Mouse (Mus musculus) right cerebral cortex, postnatal 25 days (tissue): ENCODE results near the gene Epas1.
A peak's percentile ranks its signal among the peaks of the same experiment; 100 is the strongest.

Source experiments
- DNase-seq: peaks from one replicate; pipeline ENCODE4 v3.0.0; 2022

Epas1 gene

DNA sequence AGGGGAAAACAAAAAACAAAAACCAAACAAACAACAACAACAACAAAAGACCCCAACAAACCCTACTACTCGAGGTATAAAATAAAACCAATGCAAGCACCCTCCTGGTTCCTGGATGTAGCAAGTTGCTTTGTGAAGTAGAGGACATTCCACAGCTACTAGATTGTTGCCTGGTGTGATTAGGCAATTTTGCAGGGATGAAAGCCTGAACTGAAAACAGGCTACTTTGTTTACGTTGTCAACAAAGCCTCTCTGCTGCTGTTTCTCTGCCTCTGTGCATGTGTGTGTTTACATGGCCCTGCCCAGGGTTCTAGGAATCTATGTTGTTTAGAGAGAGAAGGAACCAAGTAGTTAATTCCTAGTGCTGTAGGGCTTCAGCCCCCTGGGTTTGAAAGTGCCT is 4.1 kb downstream of the Epas1 start:
- DNase-seq, result no peak

DNA sequence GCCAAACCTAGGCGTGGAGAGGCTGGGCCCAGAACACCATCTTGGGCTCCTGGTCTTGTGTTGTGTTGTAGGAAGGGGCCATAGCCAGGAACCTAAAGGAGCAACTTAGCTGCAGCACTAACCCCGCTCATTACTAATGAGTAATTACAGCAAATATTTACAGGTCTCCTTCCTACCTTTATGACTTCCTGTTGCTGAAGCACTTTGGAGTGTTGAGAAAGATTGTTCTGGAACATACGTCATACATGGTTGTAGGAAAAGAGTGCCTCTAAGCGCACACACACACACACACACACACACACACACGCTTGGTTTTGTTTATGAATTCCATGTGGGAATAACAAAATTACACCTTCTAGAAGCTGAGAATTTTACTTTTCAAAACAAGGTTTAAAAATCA is 8.4 kb downstream of the Epas1 start:
- DNase-seq, result no peak

DNA sequence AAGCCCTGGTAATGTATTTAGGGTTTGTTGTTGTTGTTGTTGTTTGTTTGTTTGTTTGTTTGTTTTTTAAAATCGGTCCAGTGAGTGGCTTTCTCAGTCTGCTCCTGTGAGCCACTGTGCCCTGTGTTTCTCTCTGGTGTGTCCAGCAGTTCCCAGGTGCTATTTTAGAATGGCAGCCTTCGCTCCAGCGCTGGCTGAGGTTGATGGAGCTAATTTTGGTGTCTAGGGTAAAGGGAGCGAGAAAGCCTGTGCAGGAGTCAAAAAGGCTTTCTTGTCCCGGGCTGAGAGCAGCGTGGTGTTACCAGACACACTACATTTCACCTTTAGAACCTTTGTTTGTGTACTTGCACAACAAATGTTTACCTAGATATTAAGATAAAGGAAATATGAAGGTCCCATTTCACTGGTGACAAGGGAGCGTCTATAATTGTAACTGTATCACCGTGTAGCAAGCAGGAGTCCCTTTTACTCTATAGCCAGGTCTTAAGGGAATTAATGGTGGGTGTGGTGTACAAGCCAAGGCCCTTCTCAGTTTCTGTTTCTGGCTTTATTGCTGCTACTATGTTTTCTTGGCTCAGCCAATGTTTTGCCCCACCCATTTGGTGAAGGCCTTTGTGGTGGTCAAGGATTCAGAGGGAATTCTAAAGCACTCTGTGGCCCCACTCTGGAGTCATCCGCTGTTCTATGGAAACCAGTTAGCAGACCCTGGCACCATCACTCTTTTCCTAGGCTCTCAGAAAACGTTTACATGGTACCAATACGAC is 9.2 kb downstream of the Epas1 start:
- DNase-seq, result no peak

DNA sequence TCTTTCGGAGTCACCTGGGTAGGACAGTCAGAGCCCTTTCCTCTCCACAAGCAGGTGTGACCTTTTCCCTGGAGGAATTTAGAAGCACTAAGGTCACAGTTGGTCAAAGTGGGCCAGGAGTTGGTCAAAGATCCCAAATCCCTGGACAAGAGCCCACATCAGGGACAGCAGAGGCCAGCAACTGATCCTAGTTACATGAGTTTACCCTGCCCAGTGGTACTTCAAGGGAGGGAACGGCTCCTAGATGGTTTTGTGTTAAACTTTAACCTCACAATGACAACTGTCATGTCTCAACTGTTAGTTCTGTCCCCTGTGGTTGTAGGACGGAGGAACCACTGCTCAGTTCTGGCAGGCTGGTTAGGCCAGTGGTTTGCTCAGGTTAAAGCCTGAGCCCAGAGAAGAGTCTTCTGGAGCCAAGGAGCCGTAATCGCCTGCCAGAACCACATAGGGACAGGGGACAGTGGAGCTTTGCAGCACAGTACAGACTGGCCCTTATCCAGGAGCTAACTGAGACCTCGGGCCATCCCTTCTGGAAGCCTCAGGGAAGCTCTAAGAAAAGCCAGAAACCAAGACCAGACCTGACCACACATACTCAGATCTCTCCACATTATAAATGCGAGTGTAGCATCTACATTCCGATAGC is 12.4 kb downstream of the Epas1 start:
- no peak for DNase-seq

GRCm38 (mm10) chr17:86766412-86766811 is 12.9 kb downstream of the Epas1 start:
- DNase-seq, result no peak

DNA sequence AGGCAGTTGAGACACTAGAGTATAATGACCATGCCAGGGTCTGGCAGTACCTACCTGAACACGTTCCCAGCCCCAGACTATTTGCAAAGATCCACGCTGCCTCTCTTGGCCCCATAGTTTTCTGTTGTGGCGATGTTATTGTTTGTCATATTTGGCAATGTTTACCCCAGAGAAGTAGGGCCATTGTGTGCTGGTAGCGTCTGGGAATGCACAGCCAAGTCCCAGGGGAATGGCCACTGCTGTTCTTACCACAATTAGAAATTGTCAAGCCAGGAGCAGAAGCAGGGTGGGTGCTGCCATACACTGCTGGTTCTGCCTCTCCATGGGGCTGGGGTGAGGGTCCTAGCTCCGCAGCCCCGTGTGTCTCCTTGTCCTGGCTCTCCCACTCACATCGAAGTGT is 15.1 kb downstream of the Epas1 start:
- DNase-seq, result no peak

DNA sequence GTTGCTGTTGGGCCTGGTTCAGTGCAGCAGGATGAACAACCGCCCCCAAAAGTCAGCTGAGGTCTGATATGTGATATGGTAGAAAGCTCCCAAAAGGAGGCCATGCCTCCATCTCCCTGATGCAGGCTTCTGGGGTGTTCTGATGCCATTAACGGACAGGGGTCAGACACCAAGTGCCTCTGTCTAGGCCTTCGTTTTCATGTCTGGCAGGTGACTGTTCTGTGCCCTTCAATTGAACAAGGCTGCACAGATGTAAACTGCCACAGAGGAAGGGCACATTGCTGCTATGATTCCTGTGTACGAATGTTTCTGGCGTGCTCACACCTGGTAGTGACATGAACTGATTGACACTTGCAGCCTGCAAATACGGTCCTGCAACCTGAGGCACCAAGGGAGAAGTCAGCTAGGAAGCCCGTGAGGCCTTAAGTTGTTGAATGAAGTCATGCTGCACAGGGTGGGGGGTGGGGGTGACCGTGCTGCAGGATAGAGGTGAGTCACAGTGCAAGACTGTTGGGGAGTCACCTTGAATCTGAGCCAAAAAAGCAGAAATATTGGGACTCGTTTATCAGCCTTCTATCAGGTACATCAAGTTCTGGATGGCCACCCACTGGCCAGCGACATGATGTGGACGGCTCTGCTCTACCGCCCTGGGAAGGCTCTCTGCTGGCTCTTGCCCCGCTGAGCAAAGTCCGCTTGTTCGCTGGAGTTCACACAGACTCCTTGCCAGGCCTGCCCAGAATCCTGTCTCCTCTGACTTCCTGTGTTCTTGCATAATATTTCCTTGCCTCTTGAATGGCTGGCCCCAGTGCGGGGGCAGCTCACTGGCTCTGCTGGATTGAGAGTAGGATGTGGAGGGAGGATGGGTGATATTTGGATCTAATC is 16.1 kb downstream of the Epas1 start:
- no peak for DNase-seq

DNA sequence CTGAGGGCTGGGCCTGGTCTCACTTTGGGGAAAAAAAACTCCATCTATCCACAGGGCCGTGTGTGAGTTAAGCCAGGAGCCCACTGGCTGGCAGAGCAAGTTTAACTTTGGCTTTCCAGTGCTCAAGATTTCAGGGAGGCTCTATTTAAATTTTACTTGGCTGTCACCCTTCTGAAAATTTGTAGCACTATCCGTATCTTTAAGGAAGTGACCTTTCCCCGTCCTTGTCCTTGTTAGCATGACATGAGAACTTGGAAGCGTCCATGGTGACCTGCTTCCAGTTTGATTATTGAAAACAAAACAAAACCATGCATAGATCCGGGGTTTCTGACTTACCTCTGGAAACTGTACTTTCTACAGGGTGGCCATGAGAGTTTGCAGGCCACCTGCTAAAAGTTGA is 17.3 kb downstream of the Epas1 start:
- no peak for DNase-seq

- no peak for DNase-seq
Observed at GRCm38 (mm10) chr17:86772035-86772434, 18.5 kb downstream of the Epas1 start.

DNA sequence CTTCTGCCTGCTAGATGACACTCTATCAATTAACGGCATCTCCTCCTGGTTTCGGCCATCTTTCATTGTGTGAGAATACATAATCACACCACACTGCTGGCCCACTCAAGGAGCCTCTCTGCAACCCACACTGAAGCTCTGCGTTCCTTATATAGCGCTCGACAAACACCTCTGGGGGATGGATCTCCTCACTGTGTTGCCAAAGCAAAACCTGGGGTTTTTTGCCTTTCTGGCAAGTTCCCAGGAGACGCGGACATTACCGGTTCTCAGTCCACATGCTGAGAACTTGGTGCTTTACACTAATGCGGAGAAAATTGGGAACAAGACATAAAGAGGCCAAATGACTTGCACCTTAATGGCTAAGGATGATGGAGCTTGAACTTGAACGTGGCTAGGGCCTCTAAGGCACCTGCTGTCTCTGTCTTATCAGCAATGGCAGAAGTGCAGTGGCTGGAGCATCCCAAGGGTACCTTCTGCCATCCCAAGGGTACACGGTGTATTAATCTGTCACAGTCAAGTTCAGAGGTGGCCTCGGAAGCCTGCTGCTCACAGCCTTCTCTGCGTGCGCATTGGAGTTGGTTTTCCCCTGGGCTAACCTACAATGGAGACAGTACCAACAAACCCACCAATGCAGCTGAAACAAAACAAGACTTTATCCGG is 19.6 kb downstream of the Epas1 start:
- no peak for DNase-seq

DNA sequence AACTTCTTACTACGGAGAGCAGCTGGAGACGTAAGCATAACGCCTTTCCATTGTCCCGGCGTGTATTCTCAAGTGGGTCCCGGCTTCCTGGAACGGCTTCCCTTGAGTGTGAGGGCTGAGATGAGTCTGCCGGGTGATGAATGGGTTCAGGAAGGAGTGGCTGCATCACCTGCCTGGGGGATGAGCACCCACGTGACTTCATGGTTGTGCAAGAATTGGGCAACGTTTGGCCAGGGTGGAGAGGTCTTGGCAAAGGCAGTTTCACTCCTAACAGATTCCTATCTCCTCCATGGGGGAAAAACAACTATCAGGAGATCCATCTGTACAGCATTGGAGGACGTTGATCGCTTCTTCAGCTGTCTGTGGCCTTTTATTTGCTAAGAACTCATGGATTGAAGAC is 23.0 kb downstream of the Epas1 start:
- no peak for DNase-seq

DNA sequence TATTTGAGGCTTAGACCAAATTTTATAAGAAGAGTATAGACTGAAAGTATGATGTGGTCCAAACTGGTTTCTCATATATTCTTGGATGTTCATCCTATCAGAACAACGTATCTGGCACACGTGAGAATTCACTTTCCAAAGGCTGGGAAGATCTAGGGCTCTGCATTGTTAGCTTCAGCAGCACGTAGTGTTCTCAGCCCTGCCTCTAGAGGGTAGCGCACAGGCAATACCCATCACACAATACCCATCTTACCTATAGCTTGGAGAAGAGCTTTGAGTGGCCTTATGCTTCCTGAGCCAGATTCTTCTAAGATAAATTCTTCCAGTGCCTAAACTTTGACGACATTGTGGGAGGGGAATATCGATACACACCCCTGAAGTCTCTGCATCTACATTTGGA is 24.6 kb downstream of the Epas1 start:
- no peak for DNase-seq

DNA sequence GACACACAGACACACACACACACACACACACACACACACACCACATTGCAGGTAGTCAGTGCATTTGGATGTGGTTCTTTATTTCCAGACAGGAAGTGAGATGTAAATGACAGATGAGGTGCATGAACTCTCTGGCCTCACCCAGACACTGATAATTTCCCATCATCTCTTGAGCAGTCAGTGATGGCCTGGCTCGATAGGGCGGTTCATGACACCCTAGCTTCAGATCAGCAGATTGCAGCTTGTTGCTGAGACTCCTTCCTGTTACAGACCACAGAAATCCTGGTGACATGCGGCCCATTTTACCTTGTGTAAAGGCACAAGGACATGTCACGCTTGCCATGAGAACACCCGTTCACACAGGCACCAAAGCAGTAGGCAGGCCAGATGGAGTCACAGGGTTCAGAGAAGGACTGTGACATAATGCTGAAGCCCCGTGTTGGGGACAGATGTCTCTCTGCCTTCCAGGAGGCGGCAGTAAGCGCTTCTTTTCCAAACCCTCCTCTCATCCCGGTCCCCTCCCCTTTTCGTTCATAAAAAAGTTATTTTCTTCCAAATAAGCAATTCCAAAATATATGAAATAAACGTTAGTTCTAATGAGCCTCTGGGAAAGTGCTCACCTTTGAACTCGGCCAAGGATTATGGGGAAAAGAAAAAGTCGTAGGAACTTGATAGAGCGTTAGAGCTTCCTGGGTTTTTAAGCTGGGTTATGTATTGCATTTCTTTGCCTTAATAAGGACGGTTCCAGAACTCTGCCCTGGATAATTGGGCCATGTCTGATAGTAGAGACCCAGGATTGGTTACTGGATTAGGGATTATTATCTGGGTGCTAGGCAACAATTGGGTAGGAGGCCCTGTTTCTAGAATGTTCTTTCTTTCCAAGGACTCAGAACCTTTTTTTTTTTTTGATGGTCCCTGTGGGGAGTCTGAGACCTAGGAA is 26.0 kb downstream of the Epas1 start:
- DNase-seq, result no peak

DNA sequence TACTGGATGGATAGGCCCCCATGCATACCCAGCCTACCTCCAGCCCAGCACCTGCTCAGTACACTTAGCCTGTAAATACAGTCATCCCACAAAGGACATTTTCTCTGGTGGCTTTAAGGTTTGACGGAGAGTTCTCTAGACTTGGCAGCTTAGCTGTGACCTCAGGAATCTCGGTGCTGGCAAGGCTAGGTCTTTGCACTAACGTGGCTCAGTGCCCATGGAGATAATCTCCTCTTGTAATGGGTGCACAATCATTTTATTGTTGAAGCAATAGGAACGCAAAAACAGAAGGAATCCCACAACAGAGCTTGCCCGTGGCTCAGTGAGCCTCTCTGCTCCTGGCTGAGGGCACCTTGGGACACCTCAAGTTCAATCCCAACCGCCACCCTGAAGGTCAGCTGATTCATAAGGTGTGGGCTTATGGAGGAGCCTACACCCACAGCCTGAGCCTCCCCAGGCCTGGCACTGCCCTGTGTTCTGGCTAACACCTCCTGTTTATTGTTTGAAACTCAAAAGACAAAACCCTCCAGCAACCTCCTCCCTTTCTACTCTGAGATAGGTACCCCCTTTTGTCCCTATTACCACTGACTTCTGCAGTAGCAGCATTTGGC is 27.3 kb downstream of the Epas1 start:
- no peak for DNase-seq

DNA sequence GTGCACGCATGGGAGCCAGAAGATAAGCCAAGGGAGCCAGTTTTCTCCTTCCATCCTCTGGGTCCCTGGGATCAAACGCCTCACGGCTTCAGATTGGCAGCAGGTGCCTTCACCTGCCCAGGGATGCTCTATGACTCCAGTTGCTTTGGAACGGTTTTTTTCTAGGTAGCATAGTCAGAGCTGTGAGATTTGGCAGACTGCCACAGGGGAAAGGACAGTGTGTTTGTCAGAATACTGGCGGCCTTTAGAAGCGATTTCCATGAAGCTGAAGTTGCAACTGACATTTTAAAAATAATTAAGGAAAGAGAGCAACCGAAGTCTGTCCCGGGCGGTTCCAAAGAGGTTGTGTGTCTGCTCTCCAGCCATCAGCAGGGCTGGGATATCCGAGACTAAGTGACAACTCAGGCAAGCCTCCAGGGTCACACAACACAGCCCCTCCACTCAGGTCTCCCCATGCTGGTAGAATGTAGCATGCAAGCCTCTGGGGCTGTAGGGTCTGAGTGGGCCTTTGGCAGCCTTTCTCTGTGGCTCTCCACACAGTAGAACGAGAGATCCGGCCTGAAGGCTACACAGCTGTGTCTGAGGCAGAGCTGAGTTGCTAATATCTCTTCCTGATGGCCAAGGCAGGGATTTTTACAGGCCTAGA is 28.4 kb downstream of the Epas1 start:
- no peak for DNase-seq

DNA sequence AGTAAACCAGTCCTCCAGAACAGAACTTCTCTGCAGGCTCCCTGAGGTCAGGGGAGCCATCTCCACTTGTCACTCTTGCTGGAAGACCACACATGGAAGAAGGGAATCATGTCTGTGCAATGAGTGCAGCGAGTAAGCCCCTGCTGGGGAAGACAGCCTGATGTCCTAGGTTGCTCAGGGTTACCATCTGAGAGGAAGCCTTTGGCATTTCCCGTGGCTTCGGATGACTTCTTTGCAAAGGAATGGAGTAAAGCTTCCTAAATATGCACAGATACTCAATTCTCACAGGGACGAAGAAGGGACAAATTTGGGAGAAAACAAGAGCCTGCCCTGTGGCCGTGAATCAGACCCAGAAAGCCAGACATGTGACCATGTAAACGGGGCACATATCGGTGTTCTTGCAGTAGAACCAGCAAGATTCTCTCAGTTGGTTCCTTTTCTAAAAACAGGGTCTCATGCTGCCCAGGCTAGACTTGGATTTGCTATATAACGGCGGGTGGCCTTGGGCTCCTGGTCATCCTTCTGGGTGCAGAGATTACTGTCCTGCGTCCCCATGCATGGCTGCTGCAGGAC is 31.0 kb downstream of the Epas1 start:
- no peak for DNase-seq

GRCm38 (mm10) chr17:86785612-86786011 is 32.1 kb downstream of the Epas1 start:
- peak; percentile 28 for DNase-seq

DNA sequence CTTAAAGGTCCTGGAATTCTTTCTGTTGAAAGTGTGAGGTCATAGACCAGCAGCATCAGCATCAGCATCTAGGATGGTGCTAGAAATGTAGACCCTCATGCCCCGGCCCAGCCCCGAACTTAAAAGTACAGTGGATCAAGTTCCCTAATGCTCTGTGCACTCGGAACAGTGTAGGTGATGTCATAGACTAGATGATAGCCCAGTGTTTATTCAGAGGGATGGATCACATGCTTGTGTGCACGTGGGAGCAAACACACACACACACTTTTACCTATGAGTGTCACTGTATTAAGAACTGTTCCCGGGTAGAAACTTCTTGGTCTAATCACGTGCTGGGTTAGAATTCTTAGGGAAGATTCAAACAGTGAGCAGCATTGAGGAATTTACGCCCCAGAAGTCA is 33.0 kb downstream of the Epas1 start:
- DNase-seq, result no peak

DNA sequence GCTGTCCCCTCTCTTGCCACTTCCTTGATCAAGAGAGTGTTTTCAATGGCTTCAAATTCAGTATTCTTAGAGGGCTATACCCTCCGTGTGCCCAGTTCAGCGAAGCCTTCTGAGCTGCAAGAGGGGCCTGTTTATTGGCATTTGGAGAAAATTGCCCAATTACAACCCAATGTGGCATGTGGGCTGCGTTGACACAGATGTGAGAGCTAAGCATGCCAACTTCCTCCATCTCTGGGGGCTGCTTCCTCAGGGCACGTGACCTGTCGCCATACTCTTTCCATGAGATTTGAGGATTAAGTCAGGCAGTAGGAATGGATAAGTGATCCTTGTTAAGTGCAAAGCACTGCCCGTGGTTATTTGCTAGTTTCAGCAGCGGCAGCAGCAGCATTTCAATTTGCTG is 34.3 kb downstream of the Epas1 start:
- DNase-seq, result no peak

DNA sequence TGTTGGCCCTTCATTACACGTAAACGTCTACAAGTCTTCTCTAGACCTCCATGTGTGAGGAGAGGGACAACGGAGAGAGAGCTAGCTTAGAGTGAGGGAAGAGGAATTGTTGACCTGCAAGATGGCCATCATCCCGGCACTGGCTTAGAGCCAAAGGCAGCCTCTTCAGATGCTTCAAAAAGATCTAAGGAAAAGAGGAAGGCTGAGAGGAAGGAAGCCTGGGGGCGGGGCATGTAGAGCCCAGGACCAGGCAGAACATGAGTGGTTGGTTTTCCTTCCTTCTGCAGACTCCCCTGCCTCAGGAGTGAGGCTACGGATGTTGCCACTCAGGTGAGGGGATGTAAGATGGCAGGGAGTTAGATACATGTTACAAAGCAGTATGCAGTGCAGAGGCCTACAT is 34.8 kb downstream of the Epas1 start:
- DNase-seq, result no peak

DNA sequence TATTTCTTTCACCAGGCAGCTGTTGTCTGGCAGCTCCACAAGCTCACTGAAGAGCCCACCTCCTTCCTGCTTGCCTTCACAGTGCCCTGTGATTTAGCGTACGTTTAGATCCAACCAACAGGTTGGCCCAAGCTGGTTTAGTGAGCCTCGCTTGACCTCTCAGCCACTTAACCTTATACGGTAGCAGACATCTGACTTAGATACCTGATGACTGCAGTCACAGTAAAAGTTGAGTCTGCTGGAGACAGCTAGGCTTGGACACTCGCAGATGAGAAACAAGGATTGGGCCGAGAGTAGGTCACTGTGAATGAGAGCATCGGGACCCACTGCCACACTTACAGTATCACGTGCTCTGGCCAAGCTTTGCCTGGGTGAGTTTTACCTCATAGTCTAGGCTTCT is 38.4 kb downstream of the Epas1 start:
- no peak for DNase-seq
